Mouse (Mus musculus) MEL (cell line): ENCODE data around the gene Fbxo6. TPM values are rescaled to one million over a fixed set of nuclear protein-coding genes. Genes with fewer than 3 reads are reported as not detected.

Experiments used
- DNase-seq: peaks from one replicate; pipeline ENCODE4 v3.0.0; 2011; ENCODE audit warnings: low read depth, low spot score
- H3K27ac ChIP-seq: 2 replicates; pipeline ENCODE4 v1.5.1; 2012; ENCODE audit warnings: low read depth, mild to moderate bottlenecking, control low read depth, low read length, moderate library complexity; ENCODE audit not compliant: control insufficient read depth
- H3K27me3 ChIP-seq, 2 experiments: fragments of 150-350 bp in 1 of 2; sonication (generic) in 1 of 2; 2 replicates each; pipeline ENCODE4 v1.6.1; 2012; ENCODE audit warnings: low read length in 2 of 2, mild to moderate bottlenecking in 2 of 2, improper control_type of control experiment in 1 of 2, moderate library complexity in 1 of 2; ENCODE audit not compliant: insufficient read depth in 2 of 2, control insufficient read depth in 1 of 2
- H3K36me3 ChIP-seq, 2 experiments: 2 replicates each; pipeline ENCODE4 v1.6.1; 2012 to 2014; ENCODE audit warnings: low read length in 2 of 2, improper control_type of control experiment in 1 of 2, inconsistent platforms in 1 of 2, mild to moderate bottlenecking in 1 of 2; ENCODE audit not compliant: insufficient read depth in 2 of 2, control insufficient read depth in 1 of 2
- H3K4me1 ChIP-seq, 2 experiments: fragments of 150-350 bp in 1 of 2; sonication (generic) in 1 of 2; 2 replicates each; pipeline ENCODE4 v1.6.1; 2012; ENCODE audit warnings: low read length in 2 of 2, improper control_type of control experiment in 1 of 2, mild to moderate bottlenecking in 1 of 2; ENCODE audit not compliant: insufficient read depth in 2 of 2, control insufficient read depth in 1 of 2
- H3K4me3 ChIP-seq, 2 experiments: fragments of 150-350 bp in 1 of 2; sonication (generic) in 1 of 2; 2 replicates each; pipeline ENCODE4 v1.5.1; 2012; ENCODE audit warnings: low read depth in 2 of 2, low read length in 2 of 2, mild to moderate bottlenecking in 2 of 2, moderate library complexity in 2 of 2, control low read depth in 1 of 2, improper control_type of control experiment in 1 of 2; ENCODE audit not compliant: control insufficient read depth in 1 of 2, insufficient read depth in 1 of 2
- H3K79me2 ChIP-seq: 2 replicates; pipeline ENCODE4 v1.6.1; 2012; ENCODE audit warnings: mild to moderate bottlenecking, low read length, moderate library complexity; ENCODE audit not compliant: control insufficient read depth, poor library complexity, insufficient read depth
- H3K9ac ChIP-seq: 2 replicates; pipeline ENCODE4 v1.6.1; 2012; ENCODE audit warnings: low read depth, mild to moderate bottlenecking, control low read depth, low read length, moderate library complexity; ENCODE audit not compliant: control insufficient read depth, poor library complexity, severe bottlenecking
- H3K9me3 ChIP-seq: fragments of 150-350 bp; sonication (generic); replicated peaks from 2 replicates; pipeline ENCODE4 v1.6.1; 2012; ENCODE audit warnings: mild to moderate bottlenecking, low read length, improper control_type of control experiment, moderate library complexity; ENCODE audit not compliant: insufficient read depth
- CHD1 ChIP-seq: IDR thresholded peaks from 2 replicates; pipeline ENCODE4 v1.6.1; 2012; ENCODE audit warnings: low read depth, mild to moderate bottlenecking, inconsistent platforms, low read length, improper control_type of control experiment
- CHD2 ChIP-seq: IDR thresholded peaks from 2 replicates; pipeline ENCODE4 v1.6.1; 2011; ENCODE audit warnings: low read length, improper control_type of control experiment
- CTCF ChIP-seq, 3 experiments: IDR thresholded peaks in 2 of 3; conservative IDR thresholded peaks in 1 of 3; 2 replicates each; pipeline ENCODE4 v1.5.1; 2011 to 2012; ENCODE audit warnings: low read length in 3 of 3, low read depth in 2 of 3, mild to moderate bottlenecking in 2 of 3, improper control_type of control experiment in 1 of 3, inconsistent platforms in 1 of 3, mixed read lengths in 1 of 3, moderate library complexity in 1 of 3; ENCODE audit not compliant: control insufficient read depth in 1 of 3, insufficient read depth in 1 of 3, poor library complexity in 1 of 3, severe bottlenecking in 1 of 3
- E2F4 ChIP-seq: IDR thresholded peaks from 2 replicates; pipeline ENCODE4 v1.6.1; 2011; ENCODE audit warnings: low read depth, low read length, improper control_type of control experiment, borderline replicate concordance
- ELF1 ChIP-seq: IDR thresholded peaks from 2 replicates; pipeline ENCODE4 v1.6.1; 2014; ENCODE audit warnings: low read depth, mild to moderate bottlenecking, inconsistent platforms, low read length, improper control_type of control experiment, moderate library complexity
- EP300 ChIP-seq, 2 experiments: IDR thresholded peaks; 2 replicates each; pipeline ENCODE4 v1.6.1; 2011; ENCODE audit warnings: improper control_type of control experiment in 2 of 2, low read length in 2 of 2, low read depth in 1 of 2, mild to moderate bottlenecking in 1 of 2
- GATA1 ChIP-seq: IDR thresholded peaks from 2 replicates; pipeline ENCODE4 v1.6.1; 2011; ENCODE audit warnings: low read depth, low read length, improper control_type of control experiment
- JUND ChIP-seq: IDR thresholded peaks from 2 replicates; pipeline ENCODE4 v1.6.1; 2011; ENCODE audit warnings: low read depth, mild to moderate bottlenecking, improper control_type of control experiment, low read length
- MAX ChIP-seq: IDR thresholded peaks from 2 replicates; pipeline ENCODE4 v1.6.1; 2011; ENCODE audit warnings: low read length, improper control_type of control experiment
- MEF2A ChIP-seq: IDR thresholded peaks from 2 replicates; pipeline ENCODE4 v1.6.1; 2014; ENCODE audit warnings: low read depth, mild to moderate bottlenecking, inconsistent platforms, low read length, improper control_type of control experiment; ENCODE audit not compliant: poor library complexity, insufficient replicate concordance, severe bottlenecking; ENCODE audit errors: extremely low read depth
- MXI1 ChIP-seq: IDR thresholded peaks from 2 replicates; pipeline ENCODE4 v1.6.1; 2011; ENCODE audit warnings: mild to moderate bottlenecking, low read depth, low read length, improper control_type of control experiment
- MYB ChIP-seq: IDR thresholded peaks from 2 replicates; pipeline ENCODE4 v1.6.1; 2011; ENCODE audit warnings: mild to moderate bottlenecking, low read depth, low read length, improper control_type of control experiment
- NELFE ChIP-seq: IDR thresholded peaks from 2 replicates; pipeline ENCODE4 v1.6.1; 2011; ENCODE audit warnings: low read depth, low read length, improper control_type of control experiment
- NRF1 ChIP-seq: IDR thresholded peaks from 2 replicates; pipeline ENCODE4 v1.6.1; 2014; ENCODE audit warnings: low read depth, mild to moderate bottlenecking, inconsistent platforms, low read length, improper control_type of control experiment, moderate library complexity; ENCODE audit not compliant: poor library complexity, insufficient read depth, severe bottlenecking
- RAD21 ChIP-seq: IDR thresholded peaks from 2 replicates; pipeline ENCODE4 v1.6.1; 2011; ENCODE audit warnings: mild to moderate bottlenecking, low read depth, low read length, improper control_type of control experiment
- RCOR1 ChIP-seq: IDR thresholded peaks from 2 replicates; pipeline ENCODE4 v1.6.1; 2012; ENCODE audit warnings: low read depth, mild to moderate bottlenecking, inconsistent platforms, low read length, improper control_type of control experiment
- SIN3A ChIP-seq: IDR thresholded peaks from 2 replicates; pipeline ENCODE4 v1.6.1; 2012; ENCODE audit warnings: low read length, improper control_type of control experiment, inconsistent platforms
- TAL1 ChIP-seq: IDR thresholded peaks from 2 replicates; pipeline ENCODE4 v1.6.1; 2012; ENCODE audit warnings: mild to moderate bottlenecking, inconsistent platforms, low read length, moderate library complexity, mixed read lengths
- TBP ChIP-seq: IDR thresholded peaks from 2 replicates; pipeline ENCODE4 v1.8.0; 2011; ENCODE audit warnings: low read depth, low read length, improper control_type of control experiment
- ZMIZ1 ChIP-seq: IDR thresholded peaks from 2 replicates; pipeline ENCODE4 v1.6.1; 2012; ENCODE audit warnings: low read depth, mild to moderate bottlenecking, inconsistent platforms, low read length, improper control_type of control experiment, moderate library complexity
- ZNF384 ChIP-seq: IDR thresholded peaks from 2 replicates; pipeline ENCODE4 v1.6.1; 2012; ENCODE audit warnings: low read depth, mild to moderate bottlenecking, inconsistent platforms, low read length, improper control_type of control experiment
- polyA plus RNA-seq, 2 experiments: library from polyadenylated mRNA; stranded (reverse) in 1 of 2; unstranded in 1 of 2; fragments of >175 nt in 1 of 2; fragments of >200 nt in 1 of 2; gene quantifications; 2 replicates each; pipeline versions ENCODE4 v1.2.1 to v1.2.4; 2012; ENCODE audit warnings: low replicate concordance in 2 of 2, low read depth in 1 of 2; ENCODE audit not compliant: insufficient read length in 2 of 2, insufficient read depth in 1 of 2, missing spikeins in 1 of 2
- total RNA-seq: library from RNA; depleted of rRNA; stranded (reverse); fragments of 300-350 nt; gene quantifications from 2 replicates; pipeline ENCODE4 v1.2.3, GENCODE M21; 2012

Gene Fbxo6
- total and polyA plus RNA-seq, 3 experiments = 37.3 to 62.6 TPM; not detected in 1

DNA sequence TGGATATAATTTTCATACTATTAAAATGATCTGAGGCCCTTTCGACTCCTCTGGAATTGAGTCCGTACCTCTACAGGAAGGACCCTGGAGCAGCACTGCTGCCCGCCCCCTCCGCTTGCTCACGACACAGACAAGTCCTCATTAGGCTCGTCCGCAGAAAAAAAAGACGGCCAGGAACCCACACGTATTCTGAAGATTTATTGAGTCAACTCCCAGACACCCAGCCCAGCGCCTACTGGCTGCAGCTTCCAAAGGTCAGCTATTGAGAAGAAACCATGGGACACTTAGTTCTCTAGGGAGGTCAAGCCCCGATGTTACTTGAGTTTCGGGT, 12.2 kb downstream of the Fbxo6 start:
- no peak for TF ChIP-seq ZMIZ1
- peak; percentile 40; the same call in 1 of the 2 replicates for TF ChIP-seq MXI1
- 0 out of 4 replicates have a peak, but pooled peaks of 1 of the 2 experiments have one; percentile 3 for TF ChIP-seq EP300 (IDR thresholded peaks at IDR 0.05; ENCODE audit: low read depth in 1 of 2, low read length in 2 of 2)
- TF ChIP-seq E2F4 = no peak
- TF ChIP-seq ZNF384 = peak; percentile 57
- no peak for TF ChIP-seq GATA1
- peak; percentile 30; the same call in 1 of the 2 replicates for TF ChIP-seq SIN3A
- TF ChIP-seq NRF1 = no peak
- H3K36me3 ChIP-seq = peaks cover 0 to 7% of the 10 kb centered on the region in 2 experiments; a peak in 2 of 4 replicates
- H3K79me2 ChIP-seq = no peaks in the 10 kb centered on the region; the same call in 1 of the 2 replicates
- H3K9me3 ChIP-seq = no peaks in the 10 kb centered on the region
- peak overlapping the region; percentile 65 for H3K9ac ChIP-seq
- H3K4me1 ChIP-seq = peaks cover 3 to 11% of the 10 kb centered on the region in 2 experiments; a peak in 3 of 4 replicates
- no peaks in the 10 kb centered on the region; a peak in 1 of 4 replicates for H3K27me3 ChIP-seq
- H3K4me3 ChIP-seq = peak overlapping the region; percentile 86 to 89
- H3K27ac ChIP-seq = peak overlapping the region; percentile 33; the same call in 1 of the 2 replicates
- no peak for DNase-seq

DNA sequence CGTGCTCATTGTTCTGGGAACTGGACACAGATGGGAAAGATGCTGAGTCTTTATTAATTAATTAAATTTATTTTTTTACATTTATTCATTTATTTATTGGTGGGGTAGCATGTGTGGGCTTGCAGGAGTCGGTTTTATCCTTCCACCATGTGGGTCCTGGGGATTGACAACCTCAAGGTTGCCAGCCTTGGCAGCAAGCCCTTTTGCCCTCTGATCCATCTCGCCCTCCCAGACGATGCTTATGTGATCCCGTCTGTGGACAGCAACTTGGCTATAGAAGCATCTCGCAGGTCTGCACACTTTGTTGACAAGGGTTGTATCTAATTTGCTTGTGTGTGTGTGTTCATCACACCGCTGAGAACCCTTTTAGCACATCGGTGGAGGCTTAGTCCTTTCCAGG, 14.4 kb downstream of the Fbxo6 start:
- Histone ChIP-seq H3K36me3 (peaks cover 0 to 7% of the 10 kb centered on the region in 2 experiments; a peak in 2 of 4 replicates), H3K4me1 (peaks cover 5 to 11% of the 10 kb centered on the region in 2 experiments; a peak in 3 of 4 replicates), H3K4me3 (no peak overlapping the region), H3K9me3 (no peaks in the 10 kb centered on the region), H3K27me3 (no peaks in the 10 kb centered on the region; a peak in 1 of 4 replicates), H3K79me2 (no peaks in the 10 kb centered on the region; the same call in 1 of the 2 replicates), H3K9ac (no peak overlapping the region), H3K27ac (no peak overlapping the region)
- no peak for DNase-seq
- TF ChIP-seq JUND (no peak), MAX (no peak), CTCF (IDR thresholded peaks at IDR 0.05 in 2 of 3, conservative IDR thresholded peaks at IDR 0.05 in 1 of 3; ENCODE audit: control insufficient read depth in 1 of 3, insufficient read depth in 1 of 3, low read depth in 2 of 3, low read length in 3 of 3, poor library complexity in 1 of 3, severe bottlenecking in 1 of 3) (no peak), RCOR1 (no peak), NELFE (no peak), TAL1 (no peak), CHD2 (no peak), MYB (no peak), ELF1 (no peak), ZNF384 (no peak), TBP (no peak), RAD21 (no peak), MEF2A (no peak), CHD1 (no peak)
